In the genomic region with DNA sequence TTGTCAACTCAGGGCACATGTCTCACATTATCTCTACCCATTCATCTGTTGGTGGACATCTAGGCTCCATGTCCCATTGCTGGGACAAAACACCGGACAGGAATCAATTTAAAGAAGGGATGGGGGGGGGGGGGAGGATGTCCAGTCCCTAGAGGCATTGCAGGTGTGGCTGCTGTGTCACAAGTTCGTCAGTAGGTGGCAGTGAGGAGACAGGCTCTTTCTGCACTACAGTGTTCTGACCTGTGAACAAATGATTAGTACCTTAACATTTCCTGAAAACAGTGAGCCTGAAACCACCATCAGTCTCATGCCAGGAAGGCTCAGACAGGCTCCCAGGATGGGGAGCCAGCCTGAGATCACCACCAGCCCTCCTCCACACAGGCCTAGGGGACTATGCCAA, we compare ENCODE assay signal across 10 mouse cellular contexts. TPM values are rescaled to one million over a fixed set of nuclear protein-coding genes. Genes with fewer than 3 reads are reported as not detected.
A peak's percentile ranks its signal among the peaks of the same experiment; 100 is the strongest.
DNase-seq lines count a peak whose midpoint lies in the region; ATAC-seq and TF ChIP-seq lines count a peak whose summit lies in the region.
"Had no signal": no experiment of that assay in that cellular context is flagged by ENCODE, and none has a peak within 500 bp of the region (broad histone marks: within the 10 kb centered on the region; RNA-seq: fewer than 3 reads in every experiment).

No protein-coding gene starts in this region.

- WGBS in forebrain, embryonic 12.5 days = 16% methylated on average over 2 of the region's 2 CpGs
- WGBS in forebrain, embryonic 16.5 days = 5% methylated on average over 2 of the region's 2 CpGs
- WGBS in lung, adult 2 months = 15% methylated on average over 2 of the region's 2 CpGs
- 12% methylated on average over 2 of the region's 2 CpGs for WGBS in stomach, postnatal 0 days

- H3K4me2 ChIP-seq in forebrain, embryonic 12.5 days = no peak overlapping the region
- H3K4me2 ChIP-seq in forebrain, embryonic 16.5 days (ENCODE audit: low read length) = no peak overlapping the region
- no peak overlapping the region for H3K4me2 ChIP-seq in stomach, postnatal 0 days (replicated peaks; ENCODE audit: low read depth)
- H3K4me2 ChIP-seq: stomach, embryonic 15.5 days had no signal

- no peak overlapping the region for H3K27ac ChIP-seq in forebrain, embryonic 12.5 days
- no peak overlapping the region for H3K27ac ChIP-seq in forebrain, embryonic 16.5 days (ENCODE audit: low read length)
- no peak overlapping the region for H3K27ac ChIP-seq in stomach, postnatal 0 days (replicated peaks)
- H3K27ac ChIP-seq: macrophage; stomach, embryonic 15.5 days had no signal

- H3K9ac ChIP-seq in forebrain, embryonic 12.5 days = no peak overlapping the region
- H3K9ac ChIP-seq in forebrain, embryonic 16.5 days (replicated peaks; ENCODE audit: low read depth, low read length) = no peak overlapping the region
- no peak overlapping the region for H3K9ac ChIP-seq in stomach, postnatal 0 days (ENCODE audit: low read length)
- H3K9ac ChIP-seq: stomach, embryonic 15.5 days had no signal

- ATAC-seq in forebrain, embryonic 12.5 days (ENCODE audit: low FRiP score) = 0 out of 2 replicates have a peak, but pooled peaks have one; percentile 14
- no peak for ATAC-seq in forebrain, embryonic 16.5 days
- ATAC-seq in stomach, postnatal 0 days (ENCODE audit: low FRiP score, low TSS enrichment) = peak; percentile 33; the same call in 1 of the 2 replicates

- H3K36me3 ChIP-seq in forebrain, embryonic 12.5 days (replicated peaks) = no peaks in the 10 kb centered on the region
- no peaks in the 10 kb centered on the region for H3K36me3 ChIP-seq in forebrain, embryonic 16.5 days (ENCODE audit: control insufficient read depth, insufficient read depth)
- H3K36me3 ChIP-seq in stomach, postnatal 0 days (ENCODE audit: control insufficient read depth, insufficient read depth, low read length) = no peaks in the 10 kb centered on the region
- H3K36me3 ChIP-seq: stomach, embryonic 15.5 days had no signal

- no peak for TF ChIP-seq POLR2A in lung, adult 2 months (IDR thresholded peaks at IDR 0.05; ENCODE audit: borderline replicate concordance, extremely low read depth, low read depth, low read length)

- no peak for DNase-seq in lung, adult 2 months
- DNase-seq in lung, adult 18-20 months = no peak
- peak; percentile 19 for DNase-seq in embryo, embryonic 9.5 days (ENCODE audit: extremely low spot score)
- peak; percentile 43 for DNase-seq in stomach, postnatal 0 days (ENCODE audit: low spot score)
- DNase-seq in natural killer cell, adult 2 months (ENCODE audit: low spot score in 2 of 2) = no peak
- no peak for DNase-seq in gastrocnemius, adult 18-20 months (ENCODE audit: low spot score)

- H3K4me1 ChIP-seq in forebrain, embryonic 12.5 days = no peaks in the 10 kb centered on the region
- H3K4me1 ChIP-seq in forebrain, embryonic 16.5 days (replicated peaks; ENCODE audit: control insufficient read depth, insufficient read depth, low read length) = no peaks in the 10 kb centered on the region
- H3K4me1 ChIP-seq in lung, adult 2 months (ENCODE audit: control insufficient read depth, insufficient read depth, low read length) = no peaks in the 10 kb centered on the region
- no peaks in the 10 kb centered on the region for H3K4me1 ChIP-seq in stomach, postnatal 0 days (replicated peaks; ENCODE audit: control insufficient read depth, insufficient read depth)
- H3K4me1 ChIP-seq: stomach, embryonic 15.5 days had no signal

- no peaks in the 10 kb centered on the region for H3K9me3 ChIP-seq in forebrain, embryonic 12.5 days
- no peaks in the 10 kb centered on the region for H3K9me3 ChIP-seq in forebrain, embryonic 16.5 days (ENCODE audit: control insufficient read depth, low read length)
- no peaks in the 10 kb centered on the region for H3K9me3 ChIP-seq in stomach, postnatal 0 days (ENCODE audit: control insufficient read depth, low read length)
- H3K9me3 ChIP-seq: stomach, embryonic 15.5 days had no signal

- no peak overlapping the region for H3K4me3 ChIP-seq in forebrain, embryonic 12.5 days (replicated peaks)
- no peak overlapping the region for H3K4me3 ChIP-seq in forebrain, embryonic 16.5 days (replicated peaks; ENCODE audit: low read length)
- no peak overlapping the region for H3K4me3 ChIP-seq in lung, adult 2 months (replicated peaks; ENCODE audit: extremely low read depth, low read depth, low read length)
- no peak overlapping the region for H3K4me3 ChIP-seq in stomach, postnatal 0 days (ENCODE audit: low read depth, low read length)
- H3K4me3 ChIP-seq: stomach, embryonic 15.5 days had no signal

- peak; percentile 51 for TF ChIP-seq CTCF in lung, adult 2 months (IDR thresholded peaks at IDR 0.05; ENCODE audit: insufficient read depth, low read length)
- peak; percentile 68 for TF ChIP-seq CTCF in stomach, postnatal 0 days (IDR thresholded peaks at IDR 0.05; ENCODE audit: low read depth)

- no peaks in the 10 kb centered on the region; the same call in 1 of the 2 replicates for H3K27me3 ChIP-seq in forebrain, embryonic 12.5 days
- no peaks in the 10 kb centered on the region for H3K27me3 ChIP-seq in forebrain, embryonic 16.5 days (replicated peaks; ENCODE audit: control insufficient read depth, insufficient read depth, low read length)
- no peaks in the 10 kb centered on the region for H3K27me3 ChIP-seq in stomach, postnatal 0 days (ENCODE audit: control insufficient read depth, insufficient read depth, low read length)
- H3K27me3 ChIP-seq: stomach, embryonic 15.5 days had no signal

- no peak for TF ChIP-seq EP300 in stomach, postnatal 0 days (optimal IDR thresholded peaks at IDR 0.05)

RNA-seq across cellular contexts. Expression of gene Arhgap22, which starts 6.8 kb away (rescaled TPM):
- polyA plus RNA-seq in forebrain, embryonic 12.5 days (2016; fragmentation: Nextera tagmentation; extraction: Ambion mirVana) = 0.55 and 0.82 TPM in 2 replicates
- polyA plus RNA-seq in forebrain, embryonic 16.5 days (2015; fragmentation: Nextera tagmentation; extraction: Ambion mirVana) = 0.47 and 1.1 TPM in 2 replicates
- 27.3 and 28.1 TPM in 2 replicates for polyA plus RNA-seq in lung, adult 2 months (2012; rRNA removed)
- 6.5 TPM in 2 replicates for polyA plus RNA-seq in stomach, postnatal 0 days (2015; fragmentation: Nextera tagmentation; extraction: Ambion mirVana)
- total RNA-seq in gastrocnemius, adult 18-20 months (2021) = 1 to 10 TPM in 1 of 2 experiments, under 1 TPM in 1; 0.41 to 1.3 TPM

RNA-seq across cellular contexts. Expression of gene Wdfy4, which starts 21.7 kb away (rescaled TPM):
- 0.09 and 0.13 TPM in 2 replicates for polyA plus RNA-seq in forebrain, embryonic 12.5 days (2016; fragmentation: Nextera tagmentation; extraction: Ambion mirVana)
- polyA plus RNA-seq in forebrain, embryonic 16.5 days (2015; fragmentation: Nextera tagmentation; extraction: Ambion mirVana) = 0.06 and 0.40 TPM in 2 replicates
- polyA plus RNA-seq in lung, adult 2 months (2012; rRNA removed) = 12.5 and 14.0 TPM in 2 replicates
- 0.13 and 0.25 TPM in 2 replicates for polyA plus RNA-seq in stomach, postnatal 0 days (2015; fragmentation: Nextera tagmentation; extraction: Ambion mirVana)
- under 1 TPM; 0.43 to 0.87 TPM for total RNA-seq in gastrocnemius, adult 18-20 months (2021)

Comparison
In these comparisons a context has a peak if more than half of its experiments do, and no peak if none do; other contexts are left out.
1. DNase-seq: peak in embryo, embryonic 9.5 days (single experiment) and stomach, postnatal 0 days (single experiment); none in lung, adult 2 months (single experiment), lung, adult 18-20 months (0 of 2), natural killer cell, adult 2 months (0 of 2) and gastrocnemius, adult 18-20 months (single experiment).